Mouse (Mus musculus) layer of hippocampus, adult 18-20 months (tissue): ENCODE results near the gene Tmem234. TPM values are rescaled to one million over a fixed set of nuclear protein-coding genes. Genes with fewer than 3 reads are reported as not detected.

Source experiments
- DNase-seq, 2 experiments: peaks; one replicate each; pipeline ENCODE4 v3.0.0; 2022; ENCODE audit warnings: low spot score in 2 of 2
- total RNA-seq, 2 experiments: library from RNA; stranded (reverse); gene quantifications; 2 replicates each; pipeline ENCODE4 v1.2.3; 2021

Gene Tmem234
- total RNA-seq, 2 experiments from 2014 or later: 73.7 to 79.8 TPM

- no peak for DNase-seq
Observed at GRCm38 (mm10) chr4:129621283-129621841, 20.9 kb downstream of the Tmem234 start.

- DNase-seq: no peak
Observed at GRCm38 (mm10) chr4:129622120-129622802, 21.8 kb downstream of the Tmem234 start.

- DNase-seq: no peak
Observed at GRCm38 (mm10) chr4:129622803-129623535, 22.5 kb downstream of the Tmem234 start.

GRCm38 (mm10) chr4:129623681-129624091, 23.2 kb downstream of the Tmem234 start, which contains the start of gene Ccdc28b:
TSS of gene Ccdc28b (minus strand) at chr4:129623947.
- peak; percentile 55 to 75 for DNase-seq

GRCm38 (mm10) chr4:129624281-129625028, 24.0 kb downstream of the Tmem234 start:
- DNase-seq: peak; percentile 91 to 92

GRCm38 (mm10) chr4:129625029-129625370, 24.5 kb downstream of the Tmem234 start:
- peak in 1 of 2 experiments; percentile 54 for DNase-seq

GRCm38 (mm10) chr4:129625496-129625895, 25.0 kb downstream of the Tmem234 start:
- no peak for DNase-seq

GRCm38 (mm10) chr4:129626035-129626434, 25.6 kb downstream of the Tmem234 start:
- DNase-seq: no peak

GRCm38 (mm10) chr4:129630944-129631343, 30.5 kb downstream of the Tmem234 start:
- DNase-seq: no peak

GRCm38 (mm10) chr4:129631867-129632266, 31.4 kb downstream of the Tmem234 start:
- no peak for DNase-seq

GRCm38 (mm10) chr4:129633852-129634251, 33.4 kb downstream of the Tmem234 start:
- DNase-seq: no peak

GRCm38 (mm10) chr4:129639221-129639620, 38.8 kb downstream of the Tmem234 start:
- DNase-seq: no peak

- no peak for DNase-seq
Observed at GRCm38 (mm10) chr4:129640101-129640637, 39.7 kb downstream of the Tmem234 start.

- DNase-seq: peak; percentile 97 to 98
Observed at GRCm38 (mm10) chr4:129640638-129641467, 40.4 kb downstream of the Tmem234 start, which contains the start of gene Txlna. TSS of gene Txlna (minus strand) at chr4:129641065.

GRCm38 (mm10) chr4:129641756-129642155, 41.3 kb downstream of the Tmem234 start:
- peak in 1 of 2 experiments; percentile 53 for DNase-seq

- no peak for DNase-seq
Observed at GRCm38 (mm10) chr4:129645204-129645603, 44.7 kb downstream of the Tmem234 start.

- DNase-seq: no peak
Observed at GRCm38 (mm10) chr4:129648656-129649055, 48.2 kb downstream of the Tmem234 start.

- DNase-seq: no peak
Observed at GRCm38 (mm10) chr4:129650359-129650758, 49.9 kb downstream of the Tmem234 start.

- peak in 1 of 2 experiments; percentile 28 for DNase-seq
Observed at GRCm38 (mm10) chr4:129654770-129655169, 54.3 kb downstream of the Tmem234 start.

- peak; percentile 32 to 51 for DNase-seq
Observed at GRCm38 (mm10) chr4:129661584-129661983, 61.1 kb downstream of the Tmem234 start.
